Mouse (Mus musculus) heart, embryonic 10.5 days (tissue): ENCODE measurements around the gene Rps27rt. TPM values are rescaled to one million over a fixed set of nuclear protein-coding genes. Genes with fewer than 3 reads are reported as not detected.
"Not testable (repeated sequence)": the region's sequence is repeated elsewhere in the genome, so short reads cannot be mapped to it uniquely, and the experiment has no call there.

ENCODE experiments used
- DNase-seq: peaks from one replicate; pipeline ENCODE4 v3.0.0-alpha.2; 2017; ENCODE audit warnings: low spot score
- H3K27ac ChIP-seq: fragments of 300-500 bp; sonication (generic); 2 replicates; pipeline ENCODE4 v1.5.1; 2016; ENCODE audit warnings: mild to moderate bottlenecking
- H3K27me3 ChIP-seq: fragments of 300-500 bp; sonication (generic); 2 replicates; pipeline ENCODE4 v1.6.1; 2016; ENCODE audit warnings: mild to moderate bottlenecking; ENCODE audit not compliant: poor library complexity, insufficient read depth, severe bottlenecking
- H3K36me3 ChIP-seq: fragments of 300-500 bp; sonication (generic); 2 replicates; pipeline ENCODE4 v1.6.1; 2016; ENCODE audit warnings: mild to moderate bottlenecking, moderate library complexity
- H3K4me1 ChIP-seq: fragments of 300-500 bp; sonication (generic); 2 replicates; pipeline ENCODE4 v1.6.1; 2016; ENCODE audit warnings: mild to moderate bottlenecking
- H3K4me3 ChIP-seq: fragments of 300-500 bp; sonication (generic); 2 replicates; pipeline ENCODE4 v1.5.1; 2016; ENCODE audit warnings: mild to moderate bottlenecking, moderate library complexity
- H3K9me3 ChIP-seq: fragments of 300-500 bp; sonication (generic); 2 replicates; pipeline ENCODE4 v1.6.1; 2016; ENCODE audit warnings: mild to moderate bottlenecking, moderate library complexity
- WGBS: fragments of 180-500 bp; shearing (Covaris S2); methylation state at CpG from one replicate; pipeline ENCODE4 v1.1.7; 2016; 5-methylcytosine and 5-hydroxymethylcytosine counted together
- polyA plus RNA-seq: library from polyadenylated mRNA; unstranded; fragments of >200 nt; fragmentation: Nextera tagmentation; extraction: Ambion mirVana; gene quantifications from 2 replicates; pipeline ENCODE4 v1.2.1, GENCODE M21; 2016

The Rps27rt gene
- polyA plus RNA-seq, 1 experiment from 2014 or later = 217 TPM

- Histone ChIP-seq H3K4me1 (peaks cover 28% of the 10 kb centered on the region), H3K27me3 (peaks cover 28% of the 10 kb centered on the region), H3K27ac (peak overlapping the region; percentile 94), H3K4me3 (peak overlapping the region; percentile 92), H3K36me3 (no peaks in the 10 kb centered on the region), H3K9me3 (no peaks in the 10 kb centered on the region)
- DNase-seq = no peak
- 4% methylated on average over 31 of the region's 31 CpGs for WGBS
Observed at GRCm38 (mm10) chr9:114977461-114978280, 4.9 kb downstream of the Rps27rt start.

GRCm38 (mm10) chr9:114966286-114966685, 16.3 kb downstream of the Rps27rt start:
- not testable (repeated sequence) for H3K27me3 ChIP-seq, H3K9me3 ChIP-seq, H3K4me3 ChIP-seq, DNase-seq, H3K36me3 ChIP-seq, H3K27ac ChIP-seq, H3K4me1 ChIP-seq
- 85% methylated on average over 7 of the region's 7 CpGs for WGBS

- no peak for DNase-seq
- Histone ChIP-seq H3K9me3 (no peaks in the 10 kb centered on the region), H3K27ac (no peak overlapping the region), H3K36me3 (no peaks in the 10 kb centered on the region), H3K4me1 (0 out of 2 replicates have a peak, but pooled peaks cover 5% of the 10 kb centered on the region), H3K27me3 (no peaks in the 10 kb centered on the region), H3K4me3 (no peak overlapping the region)
- WGBS = 49% methylated on average over 3 of the region's 3 CpGs
Observed at GRCm38 (mm10) chr9:114964093-114964492, 18.4 kb downstream of the Rps27rt start.

GRCm38 (mm10) chr9:114960844-114961243, 21.7 kb downstream of the Rps27rt start:
- H3K36me3 ChIP-seq = no peaks in the 10 kb centered on the region
- DNase-seq = no peak
- no peaks in the 10 kb centered on the region for H3K27me3 ChIP-seq
- 87% methylated on average over 6 of the region's 6 CpGs for whole genome bisulfite sequencing
- no peaks in the 10 kb centered on the region for H3K9me3 ChIP-seq
- H3K4me1 ChIP-seq = 0 out of 2 replicates have a peak, but pooled peaks cover 5% of the 10 kb centered on the region
- H3K27ac ChIP-seq = no peak overlapping the region
- H3K4me3 ChIP-seq = no peak overlapping the region

- 71% methylated on average over 4 of the region's 4 CpGs for WGBS
- Histone ChIP-seq H3K4me3 (no peak overlapping the region), H3K9me3 (no peaks in the 10 kb centered on the region), H3K27ac (no peak overlapping the region), H3K27me3 (no peaks in the 10 kb centered on the region), H3K4me1 (0 out of 2 replicates have a peak, but pooled peaks cover 5% of the 10 kb centered on the region), H3K36me3 (no peaks in the 10 kb centered on the region)
- no peak for DNase-seq
Observed at GRCm38 (mm10) chr9:114960043-114960789, 22.3 kb downstream of the Rps27rt start.

- WGBS = 44% methylated on average over 5 of the region's 5 CpGs
- Histone ChIP-seq H3K27me3 (no peaks in the 10 kb centered on the region), H3K4me1 (no peaks in the 10 kb centered on the region), H3K4me3 (no peak overlapping the region), H3K27ac (no peak overlapping the region), H3K9me3 (no peaks in the 10 kb centered on the region), H3K36me3 (no peaks in the 10 kb centered on the region)
- DNase-seq = no peak
Observed at GRCm38 (mm10) chr9:114956945-114957344, 25.6 kb downstream of the Rps27rt start.

- Histone ChIP-seq H3K36me3 (no peaks in the 10 kb centered on the region), H3K27me3 (no peaks in the 10 kb centered on the region), H3K9me3 (no peaks in the 10 kb centered on the region), H3K4me3 (no peak overlapping the region), H3K27ac (no peak overlapping the region), H3K4me1 (peaks cover 2% of the 10 kb centered on the region)
- WGBS = 91% methylated on average over 11 of the region's 11 CpGs
- no peak for DNase-seq
Observed at GRCm38 (mm10) chr9:114955340-114955739, 27.2 kb downstream of the Rps27rt start.

GRCm38 (mm10) chr9:114952866-114953265, 29.7 kb downstream of the Rps27rt start:
- WGBS = 33% methylated on average over 1 of the region's 1 CpGs

GRCm38 (mm10) chr9:114948395-114948794, 34.1 kb downstream of the Rps27rt start:
- H3K27ac ChIP-seq = peak overlapping the region; percentile 62; the same call in 1 of the 2 replicates
- no peak for DNase-seq
- H3K27me3 ChIP-seq = no peaks in the 10 kb centered on the region
- no peaks in the 10 kb centered on the region for H3K9me3 ChIP-seq
- no peak overlapping the region for H3K4me3 ChIP-seq
- peaks cover 14% of the 10 kb centered on the region for H3K4me1 ChIP-seq
- WGBS = 56% methylated on average over 5 of the region's 5 CpGs
- H3K36me3 ChIP-seq = no peaks in the 10 kb centered on the region

More at GRCm38 (mm10) chr9:114952866-114953265, 29.7 kb downstream of the Rps27rt start:
- Histone ChIP-seq H3K4me3 (no peak overlapping the region), H3K36me3 (no peaks in the 10 kb centered on the region), H3K4me1 (peaks cover 14% of the 10 kb centered on the region), H3K9me3 (no peaks in the 10 kb centered on the region), H3K27ac (no peak overlapping the region), H3K27me3 (no peaks in the 10 kb centered on the region)
- no peak for DNase-seq

- WGBS = 83% methylated on average over 6 of the region's 6 CpGs
- H3K9me3 ChIP-seq = peaks cover 5% of the 10 kb centered on the region; the same call in 1 of the 2 replicates
- no peak overlapping the region for H3K4me3 ChIP-seq
- H3K27ac ChIP-seq = no peak overlapping the region
- no peak for DNase-seq
- H3K36me3 ChIP-seq = no peaks in the 10 kb centered on the region
- H3K27me3 ChIP-seq = no peaks in the 10 kb centered on the region
- peaks cover 16% of the 10 kb centered on the region for H3K4me1 ChIP-seq
Observed at GRCm38 (mm10) chr9:114945576-114945975, 37.0 kb downstream of the Rps27rt start.

GRCm38 (mm10) chr9:114944642-114945041, 37.9 kb downstream of the Rps27rt start:
- Histone ChIP-seq H3K27me3 (no peaks in the 10 kb centered on the region), H3K9me3 (peaks cover 5% of the 10 kb centered on the region; the same call in 1 of the 2 replicates), H3K4me3 (no peak overlapping the region), H3K27ac (no peak overlapping the region), H3K4me1 (peaks cover 8% of the 10 kb centered on the region; the same call in 1 of the 2 replicates), H3K36me3 (no peaks in the 10 kb centered on the region)
- 79% methylated on average over 3 of the region's 3 CpGs for WGBS
- DNase-seq = no peak

GRCm38 (mm10) chr9:114936687-114937086, 45.9 kb downstream of the Rps27rt start:
- Histone ChIP-seq H3K9me3 (no peaks in the 10 kb centered on the region), H3K27ac (no peak overlapping the region), H3K27me3 (no peaks in the 10 kb centered on the region), H3K4me3 (no peak overlapping the region), H3K36me3 (no peaks in the 10 kb centered on the region), H3K4me1 (peaks cover 31% of the 10 kb centered on the region)
- 69% methylated on average over 2 of the region's 2 CpGs for WGBS
- DNase-seq = no peak

GRCm38 (mm10) chr9:114935321-114935720, 47.2 kb downstream of the Rps27rt start:
- Histone ChIP-seq H3K36me3 (no peaks in the 10 kb centered on the region), H3K4me3 (no peak overlapping the region), H3K27me3 (no peaks in the 10 kb centered on the region), H3K4me1 (peaks cover 28% of the 10 kb centered on the region), H3K27ac (no peak overlapping the region), H3K9me3 (no peaks in the 10 kb centered on the region)
- WGBS = 82% methylated on average over 4 of the region's 4 CpGs
- DNase-seq = no peak
